Mouse (Mus musculus): Measurements from ENCODE around the gene Cep72. TPM values are rescaled to one million over a fixed set of nuclear protein-coding genes. Genes with fewer than 3 reads are reported as not detected.

The Cep72 gene
- total and polyA plus RNA-seq, 2 experiments from 2014 or later, result 3.2 to 6.1 TPM

DNA sequence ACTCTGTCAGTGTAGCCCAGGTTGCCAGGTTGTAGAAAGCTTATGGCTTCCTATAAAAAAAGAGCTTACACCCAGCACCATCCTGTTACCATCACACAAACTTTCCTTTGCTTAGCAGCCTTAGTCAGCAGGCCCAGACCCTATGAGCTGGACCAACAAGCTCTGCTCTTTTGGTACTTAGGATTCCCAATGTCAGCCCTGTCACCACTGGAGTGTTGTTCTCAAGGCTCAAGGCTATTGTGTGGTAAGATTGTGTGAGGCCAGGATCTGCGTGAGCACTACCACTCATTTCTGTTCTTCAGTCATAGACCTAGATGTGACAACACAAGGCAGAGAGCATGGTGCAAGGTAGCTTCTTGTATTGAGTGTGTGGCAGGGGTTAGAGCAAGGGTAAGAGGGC lies 4.5 kb upstream of the Cep72 start:
- Histone ChIP-seq H3K9me3 (ENCODE audit: low read length) (no peaks in the 10 kb centered on the region), H3K4me2 (ENCODE audit: low read depth, low read length, poor library complexity, severe bottlenecking) (no peak overlapping the region), H3K4me1 (ENCODE audit: insufficient read depth, low read length) (no peaks in the 10 kb centered on the region), H3K36me3 (ENCODE audit: insufficient read depth, low read length) (no peaks in the 10 kb centered on the region), H3K27me3 (ENCODE audit: insufficient read depth, low read length) (no peaks in the 10 kb centered on the region), H3K27ac (ENCODE audit: low read depth, low read length) (no peak overlapping the region), H3K4me3 (ENCODE audit: low read depth, low read length) (no peak overlapping the region), H3K9ac (replicated peaks; ENCODE audit: low read length, poor library complexity, severe bottlenecking) (no peak overlapping the region)
- no peak for TF ChIP-seq CTCF (IDR thresholded peaks at IDR 0.05)
- WGBS, result 77% methylated on average over 1 of the region's 1 CpGs
- DNase-seq (ENCODE audit: low spot score) (no peak), ATAC-seq (ENCODE audit: low FRiP score) (no peak)

DNA sequence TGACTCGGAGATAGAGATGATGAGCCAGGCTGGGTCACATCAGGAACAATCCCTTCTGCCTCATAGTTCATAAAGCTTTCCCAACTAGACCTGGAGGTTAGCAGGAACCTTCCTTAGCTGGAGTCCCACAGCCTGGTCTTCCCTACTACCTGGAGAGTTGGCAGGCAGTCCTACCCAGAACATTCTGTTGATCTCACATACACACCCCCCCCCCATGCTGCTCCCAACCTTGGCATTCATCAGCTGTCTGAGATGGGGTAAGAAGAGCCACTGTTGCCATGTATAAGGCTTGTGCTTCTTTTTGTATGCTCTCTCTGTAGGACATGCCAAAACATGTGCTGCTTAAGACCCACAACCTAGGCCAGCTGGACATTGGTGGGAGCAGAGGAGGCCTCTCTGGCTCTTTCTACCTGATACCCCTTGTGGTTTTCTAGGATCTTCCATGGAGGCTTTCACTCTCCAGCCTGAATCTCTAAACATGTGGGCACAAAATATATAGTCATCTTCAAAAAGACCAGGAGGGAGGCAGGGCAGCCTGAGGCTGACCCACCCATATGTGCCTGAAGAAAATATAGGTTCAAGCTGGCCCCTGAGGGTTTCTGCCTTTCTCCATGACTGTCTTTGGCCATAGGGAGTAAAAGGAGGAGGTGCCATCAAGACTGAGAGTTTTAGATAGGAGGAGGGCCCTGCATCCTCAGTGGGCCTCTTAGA lies 1.4 kb upstream of the Cep72 start:
- Histone ChIP-seq H3K27me3 (ENCODE audit: insufficient read depth, low read length) (no peaks in the 10 kb centered on the region), H3K9ac (replicated peaks; ENCODE audit: low read length, poor library complexity, severe bottlenecking) (no peak overlapping the region), H3K27ac (ENCODE audit: low read depth, low read length) (no peak overlapping the region), H3K4me1 (ENCODE audit: insufficient read depth, low read length) (no peaks in the 10 kb centered on the region), H3K4me3 (ENCODE audit: low read depth, low read length) (no peak overlapping the region), H3K9me3 (ENCODE audit: low read length) (no peaks in the 10 kb centered on the region), H3K4me2 (ENCODE audit: low read depth, low read length, poor library complexity, severe bottlenecking) (no peak overlapping the region), H3K36me3 (ENCODE audit: insufficient read depth, low read length) (no peaks in the 10 kb centered on the region)
- 92% methylated on average over 1 of the region's 1 CpGs for WGBS
- no peak for ATAC-seq (ENCODE audit: low FRiP score)
- TF ChIP-seq CTCF (IDR thresholded peaks at IDR 0.05), result no peak
- DNase-seq (ENCODE audit: low spot score), result no peak

DNA sequence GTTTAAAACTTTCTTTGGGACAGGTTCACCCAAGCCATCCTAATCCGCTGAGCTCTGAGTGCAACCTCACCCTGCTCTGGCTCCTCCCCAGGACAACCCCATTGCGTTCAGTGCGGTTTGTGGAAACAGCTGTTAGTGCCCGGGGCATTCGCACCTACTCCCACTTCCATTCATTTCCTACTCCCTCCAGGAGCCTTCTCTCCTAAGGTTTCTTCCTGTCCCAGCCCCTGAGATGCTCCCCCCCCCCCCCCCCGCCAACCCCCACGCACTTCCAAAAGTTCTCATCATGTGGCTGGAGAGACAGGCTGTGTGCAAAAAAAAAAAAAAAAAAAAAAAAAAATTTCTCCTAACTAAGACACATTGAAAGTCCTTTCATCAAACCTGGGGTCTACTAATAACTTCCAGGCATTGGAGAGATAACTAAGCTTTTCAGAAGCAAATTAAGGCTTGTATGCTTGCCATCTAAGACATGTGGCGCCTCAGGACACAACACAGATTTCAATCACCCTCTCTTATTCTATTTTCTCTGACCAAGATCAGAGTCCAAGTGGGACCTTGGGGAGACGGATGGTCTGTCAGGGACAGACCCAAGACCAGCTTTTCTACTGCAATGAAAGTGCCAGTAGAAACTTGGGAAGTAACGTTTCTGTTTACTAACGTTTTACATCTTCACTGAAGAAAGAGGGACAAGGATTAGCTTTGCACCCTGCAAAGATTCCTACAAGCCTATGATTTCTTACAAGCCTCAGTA lies 454 bp upstream of the Cep72 start:
- H3K9me3 ChIP-seq (ENCODE audit: low read length), result no peaks in the 10 kb centered on the region
- no peaks in the 10 kb centered on the region for H3K27me3 ChIP-seq (ENCODE audit: insufficient read depth, low read length)
- H3K4me3 ChIP-seq (ENCODE audit: low read depth, low read length), result peak overlapping the region; percentile 91
- H3K4me2 ChIP-seq (ENCODE audit: low read depth, low read length, poor library complexity, severe bottlenecking), result peak overlapping the region; percentile 64
- no peak for DNase-seq (ENCODE audit: low spot score)
- no peak overlapping the region for H3K27ac ChIP-seq (ENCODE audit: low read depth, low read length)
- no peaks in the 10 kb centered on the region for H3K36me3 ChIP-seq (ENCODE audit: insufficient read depth, low read length)
- no peaks in the 10 kb centered on the region for H3K4me1 ChIP-seq (ENCODE audit: insufficient read depth, low read length)
- 32% methylated on average over 10 of the region's 11 CpGs for WGBS
- no peak for TF ChIP-seq CTCF (IDR thresholded peaks at IDR 0.05)
- no peak for ATAC-seq (ENCODE audit: low FRiP score)
- peak overlapping the region; percentile 63; the same call in 1 of the 2 replicates for H3K9ac ChIP-seq (replicated peaks; ENCODE audit: low read length, poor library complexity, severe bottlenecking)

DNA sequence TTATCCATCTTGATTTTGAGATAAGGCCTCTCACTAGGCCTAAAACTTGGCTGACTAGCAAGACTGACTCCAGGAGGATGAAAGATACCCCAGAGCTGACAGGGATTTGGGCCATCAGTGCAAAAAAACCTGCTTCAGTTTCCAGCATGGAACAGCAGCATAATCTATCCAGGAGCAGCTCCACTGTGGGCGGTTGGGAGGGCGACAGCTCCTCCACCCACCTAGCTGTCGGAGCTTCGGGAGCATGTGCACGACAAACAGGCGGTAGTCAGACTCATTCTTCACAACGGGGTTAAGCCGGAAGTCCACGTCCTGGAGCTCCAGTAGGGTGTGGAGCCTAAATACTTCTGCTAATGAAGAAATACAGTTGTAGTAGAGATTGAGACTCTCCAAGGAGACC lies 4.0 kb downstream of the Cep72 start:
- TF ChIP-seq CTCF (IDR thresholded peaks at IDR 0.05), result no peak
- Histone ChIP-seq H3K36me3 (ENCODE audit: insufficient read depth, low read length) (no peaks in the 10 kb centered on the region), H3K4me3 (ENCODE audit: low read depth, low read length) (no peak overlapping the region), H3K9ac (replicated peaks; ENCODE audit: low read length, poor library complexity, severe bottlenecking) (no peak overlapping the region), H3K27me3 (ENCODE audit: insufficient read depth, low read length) (no peaks in the 10 kb centered on the region), H3K9me3 (ENCODE audit: low read length) (no peaks in the 10 kb centered on the region), H3K4me1 (ENCODE audit: insufficient read depth, low read length) (no peaks in the 10 kb centered on the region), H3K4me2 (ENCODE audit: low read depth, low read length, poor library complexity, severe bottlenecking) (no peak overlapping the region), H3K27ac (ENCODE audit: low read depth, low read length) (no peak overlapping the region)
- ATAC-seq (ENCODE audit: low FRiP score) (no peak), DNase-seq (ENCODE audit: low spot score) (no peak)
- 96% methylated on average over 9 of the region's 9 CpGs for WGBS

DNA sequence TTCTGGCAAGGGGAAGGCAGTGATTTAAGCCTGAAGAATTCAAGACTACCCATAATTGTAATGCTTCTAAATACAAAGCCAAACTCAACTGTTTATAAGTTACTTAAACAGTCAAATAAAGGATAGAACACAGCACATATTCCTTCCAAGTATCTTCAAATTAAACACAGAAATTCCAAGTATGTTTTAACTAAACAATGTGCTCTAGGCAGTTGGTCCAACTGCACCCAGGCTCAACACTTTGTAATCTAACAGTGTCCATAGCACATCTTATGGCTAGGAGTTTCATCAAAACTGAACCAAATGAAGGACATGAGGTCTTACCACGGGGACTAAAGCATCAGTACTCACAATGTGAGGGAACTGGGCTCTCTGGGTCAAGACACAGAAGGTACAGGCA lies 5.9 kb downstream of the Cep72 start:
- 93% methylated on average over 1 of the region's 1 CpGs for WGBS
- no peak for TF ChIP-seq CTCF (IDR thresholded peaks at IDR 0.05)
- no peak overlapping the region for H3K27ac ChIP-seq (ENCODE audit: low read depth, low read length)
- no peaks in the 10 kb centered on the region for H3K4me1 ChIP-seq (ENCODE audit: insufficient read depth, low read length)
- H3K9ac ChIP-seq (replicated peaks; ENCODE audit: low read length, poor library complexity, severe bottlenecking), result no peak overlapping the region
- no peak overlapping the region for H3K4me2 ChIP-seq (ENCODE audit: low read depth, low read length, poor library complexity, severe bottlenecking)
- H3K4me3 ChIP-seq (ENCODE audit: low read depth, low read length), result no peak overlapping the region
- H3K9me3 ChIP-seq (ENCODE audit: low read length), result no peaks in the 10 kb centered on the region
- no peaks in the 10 kb centered on the region for H3K36me3 ChIP-seq (ENCODE audit: insufficient read depth, low read length)
- DNase-seq (ENCODE audit: low spot score) (no peak), ATAC-seq (ENCODE audit: low FRiP score) (no peak)
- no peaks in the 10 kb centered on the region for H3K27me3 ChIP-seq (ENCODE audit: insufficient read depth, low read length)

GRCm38 (mm10) chr13:74039926-74040325 lies 22.2 kb downstream of the Cep72 start:
- DNase-seq (ENCODE audit: low spot score) (no peak), ATAC-seq (ENCODE audit: low FRiP score) (no peak)
- Histone ChIP-seq H3K9ac (replicated peaks; ENCODE audit: low read length, poor library complexity, severe bottlenecking) (no peak overlapping the region), H3K27ac (ENCODE audit: low read depth, low read length) (no peak overlapping the region), H3K4me1 (ENCODE audit: insufficient read depth, low read length) (no peaks in the 10 kb centered on the region), H3K27me3 (ENCODE audit: insufficient read depth, low read length) (no peaks in the 10 kb centered on the region), H3K36me3 (ENCODE audit: insufficient read depth, low read length) (no peaks in the 10 kb centered on the region; the same call in 1 of the 2 replicates), H3K4me3 (ENCODE audit: low read depth, low read length) (no peak overlapping the region), H3K9me3 (ENCODE audit: low read length) (no peaks in the 10 kb centered on the region), H3K4me2 (ENCODE audit: low read depth, low read length, poor library complexity, severe bottlenecking) (no peak overlapping the region)
- WGBS, result 90% methylated on average over 3 of the region's 3 CpGs
- no peak for TF ChIP-seq CTCF (IDR thresholded peaks at IDR 0.05)

Measured in midbrain, postnatal 0 days (tissue).